12 mouse cellular contexts compared by ENCODE assay signal in the genomic region with DNA sequence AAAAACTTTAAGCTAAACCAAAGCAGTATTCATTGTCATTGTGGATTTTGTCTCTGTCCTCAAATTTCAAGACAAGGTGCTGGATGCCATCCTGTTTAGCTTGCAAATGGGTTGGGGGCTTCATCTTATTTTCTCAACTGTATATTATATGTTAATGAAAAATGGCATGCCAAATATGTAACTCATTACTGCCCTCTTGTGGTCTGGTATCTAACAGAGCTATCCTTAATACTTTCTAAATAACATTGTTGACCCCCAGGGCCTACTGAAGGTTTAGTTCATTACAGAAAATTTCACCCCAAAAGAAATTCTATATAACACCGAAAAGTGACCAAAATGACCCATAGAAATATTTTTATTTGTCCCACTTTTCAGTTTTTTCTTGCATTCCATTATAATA. TPM values are rescaled to one million over a fixed set of nuclear protein-coding genes. Genes with fewer than 3 reads are reported as not detected.
DNase-seq lines count a peak whose midpoint lies in the region; TF ChIP-seq lines count a peak whose summit lies in the region.
"Had no signal": no experiment of that assay in that cellular context is flagged by ENCODE, and none has a peak within 500 bp of the region (broad histone marks: within the 10 kb centered on the region; RNA-seq: fewer than 3 reads in every experiment).

No protein-coding gene starts in this region.

- no peak overlapping the region for H3K27ac ChIP-seq in kidney, adult 2 months (ENCODE audit: insufficient read depth, low read depth, low read length)
- H3K27ac ChIP-seq: heart, embryonic 13.5 days; midbrain, embryonic 10.5 days had no signal

- no peak for TF ChIP-seq POLR2A in kidney, adult 2 months (IDR thresholded peaks at IDR 0.05; ENCODE audit: low read depth, low read length)

- no peaks in the 10 kb centered on the region for H3K4me1 ChIP-seq in kidney, adult 2 months (ENCODE audit: control insufficient read depth, insufficient read depth, low read length)
- H3K4me1 ChIP-seq: heart, embryonic 13.5 days; midbrain, embryonic 10.5 days had no signal

- H3K4me3 ChIP-seq in kidney, adult 2 months (ENCODE audit: insufficient read depth, low read depth, low read length), result no peak overlapping the region
- H3K4me3 ChIP-seq: heart, embryonic 13.5 days; midbrain, embryonic 10.5 days had no signal

- peak; percentile 16 for DNase-seq in kidney, adult 2 months
- no peak for DNase-seq in kidney, adult 18-20 months
- peak; percentile 5 for DNase-seq in thymus, postnatal 0 days (ENCODE audit: low spot score)
- DNase-seq in thymus, postnatal 25 days, result no peak
- peak; percentile 13 for DNase-seq in c-Kit-positive CD71-positive TER-119-negative erythroid progenitor cells, embryonic 14.5 days (ENCODE audit: low read depth)
- peak; percentile 2 for DNase-seq in telencephalon, adult 2 months (ENCODE audit: low read depth, low spot score)
- DNase-seq in right cerebral cortex, postnatal 36 days (ENCODE audit: low spot score in 2 of 2), result no peak
- no peak for DNase-seq in ovary, adult 18-20 months (ENCODE audit: low spot score)
- DNase-seq: cerebellum, adult 18-20 months had no signal

- 38% methylated on average over 1 of the region's 1 CpGs for WGBS in kidney, adult 2 months

- H3K27me3 ChIP-seq in kidney, adult 2 months (replicated peaks; ENCODE audit: control insufficient read depth, insufficient read depth, low read length), result no peaks in the 10 kb centered on the region
- H3K27me3 ChIP-seq: heart, embryonic 13.5 days had no signal

- H3K36me3 ChIP-seq in kidney, adult 2 months (ENCODE audit: control insufficient read depth, insufficient read depth, low read length), result no peaks in the 10 kb centered on the region
- H3K36me3 ChIP-seq: heart, embryonic 13.5 days; midbrain, embryonic 10.5 days had no signal

- no peak for TF ChIP-seq CTCF in kidney, adult 2 months (conservative IDR thresholded peaks at IDR 0.05; ENCODE audit: insufficient read depth, insufficient read length, low read depth, low read length)

RNA-seq across cellular contexts. Expression of a gene that starts 5.1 kb away (rescaled TPM):
- not detected in 2 replicates for polyA plus RNA-seq in kidney, adult 2 months (2012; rRNA removed)
- polyA plus RNA-seq in thymus, postnatal 0 days (2015; fragmentation: Nextera tagmentation; extraction: Ambion mirVana), result not detected in 2 replicates
- polyA plus RNA-seq: heart, embryonic 13.5 days; kidney, embryonic 14.5 days; midbrain, embryonic 10.5 days had no signal

RNA-seq across cellular contexts. Expression of a gene that starts 13.4 kb away (rescaled TPM):
- 3.3 and 3.5 TPM in 2 replicates for polyA plus RNA-seq in kidney, adult 2 months (2012; rRNA removed)
- 0.16 TPM in 1 of 2 replicates, not detected in the other for polyA plus RNA-seq in thymus, postnatal 0 days (2015; fragmentation: Nextera tagmentation; extraction: Ambion mirVana)
- polyA plus RNA-seq: heart, embryonic 13.5 days; kidney, embryonic 14.5 days; midbrain, embryonic 10.5 days had no signal

RNA-seq across cellular contexts. Expression of a gene that starts 19.3 kb away (rescaled TPM):
- polyA plus RNA-seq in kidney, adult 2 months (2012; rRNA removed), result not detected in 2 replicates
- not detected in 2 replicates for polyA plus RNA-seq in thymus, postnatal 0 days (2015; fragmentation: Nextera tagmentation; extraction: Ambion mirVana)
- polyA plus RNA-seq: heart, embryonic 13.5 days; kidney, embryonic 14.5 days; midbrain, embryonic 10.5 days had no signal

RNA-seq across cellular contexts. Expression of a gene that starts 28.6 kb away (rescaled TPM):
- 0.08 and 0.14 TPM in 2 replicates for polyA plus RNA-seq in kidney, adult 2 months (2012; rRNA removed)
- polyA plus RNA-seq in thymus, postnatal 0 days (2015; fragmentation: Nextera tagmentation; extraction: Ambion mirVana), result 0.14 and 0.25 TPM in 2 replicates
- polyA plus RNA-seq: heart, embryonic 13.5 days; midbrain, embryonic 10.5 days had no signal

RNA-seq across cellular contexts. Expression of a gene that starts 45.9 kb away (rescaled TPM):
- polyA plus RNA-seq in kidney, adult 2 months (2012; rRNA removed), result not detected in 2 replicates
- polyA plus RNA-seq in thymus, postnatal 0 days (2015; fragmentation: Nextera tagmentation; extraction: Ambion mirVana), result 0.34 TPM in 1 of 2 replicates, not detected in the other
- polyA plus RNA-seq: heart, embryonic 13.5 days; kidney, embryonic 14.5 days; midbrain, embryonic 10.5 days had no signal

Comparison
In these comparisons a context has a peak if more than half of its experiments do, and no peak if none do; other contexts are left out.
1. DNase-seq: peak in kidney, adult 2 months (single experiment), thymus, postnatal 0 days (single experiment), c-Kit-positive CD71-positive TER-119-negative erythroid progenitor cells, embryonic 14.5 days (single experiment) and telencephalon, adult 2 months (single experiment); none in kidney, adult 18-20 months (single experiment), thymus, postnatal 25 days (single experiment), right cerebral cortex, postnatal 36 days (0 of 2) and ovary, adult 18-20 months (single experiment).